Mouse (Mus musculus): ENCODE results near the gene Gm16430. TPM values are rescaled to one million over a fixed set of nuclear protein-coding genes. Genes with fewer than 3 reads are reported as not detected.
"Not testable (repeated sequence)": the region's sequence is repeated elsewhere in the genome, so short reads cannot be mapped to it uniquely, and the experiment has no call there.

Gene Gm16430
- polyA plus RNA-seq (2015; fragmentation: Nextera tagmentation; extraction: Ambion mirVana), result not detected in 2 replicates

DNA sequence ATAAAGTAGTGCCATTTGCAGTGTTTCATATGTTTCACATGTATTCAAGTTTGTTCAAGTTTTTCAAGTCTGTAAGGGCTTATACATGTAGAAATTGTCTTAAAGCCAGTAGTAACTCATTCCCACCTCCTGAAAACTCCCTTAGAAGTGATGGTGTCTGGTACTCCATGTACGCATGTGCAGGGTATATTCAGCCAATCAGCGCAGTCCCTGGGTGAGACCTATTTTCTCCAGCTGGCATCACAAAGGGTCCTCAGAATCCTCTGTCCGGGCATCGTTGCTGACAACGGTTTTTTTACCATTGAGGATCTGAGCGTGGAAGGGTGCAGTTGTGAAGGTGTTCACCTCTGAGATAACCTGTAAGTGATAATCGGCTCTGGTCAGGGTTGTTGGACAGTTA lies at the start of gene Gm16430:
Gene Gm16430 (plus strand): TSS at position 301 of the 400 bp plus-strand sequence.
- H3K27ac ChIP-seq; H3K27me3 ChIP-seq; H3K4me3 ChIP-seq; H3K9me3 ChIP-seq; H3K4me1 ChIP-seq; H3K9ac ChIP-seq; H3K4me2 ChIP-seq; ATAC-seq (ENCODE audit: borderline replicate concordance, extremely low read depth, low FRiP score, low TSS enrichment); H3K36me3 ChIP-seq: not testable (repeated sequence)
- no CpG with 5 or more reads among the region's 7 CpGs for WGBS

Other genes starting within 250 kb of the Gm16430 start
- not detected in 2 replicates for gene Gm16405, start 91.0 kb upstream of the Gm16430 start, polyA plus RNA-seq (2015; fragmentation: Nextera tagmentation; extraction: Ambion mirVana)

All from lung, embryonic 15.5 days (tissue).